Mouse (Mus musculus) limb, embryonic 12.5 days (tissue): Measurements from ENCODE around the gene Gal3st2b. TPM values are rescaled to one million over a fixed set of nuclear protein-coding genes. Genes with fewer than 3 reads are reported as not detected.
"Not testable (repeated sequence)": the region's sequence is repeated elsewhere in the genome, so short reads cannot be mapped to it uniquely, and the experiment has no call there.

Experiments used
- ATAC-seq: fragments of 200-750 bp; cut with Nextera tagmentation; 2 replicates; pipeline ENCODE4 v1.8.0; 2017; ENCODE audit warnings: low read depth, moderate TSS enrichment; ENCODE audit not compliant: insufficient number of reproducible peaks, insufficient read depth, low FRiP score, low TSS enrichment
- H3K27ac ChIP-seq: fragments of 300-500 bp; sonication (generic); 2 replicates; pipeline ENCODE4 v1.5.1; 2016; ENCODE audit warnings: mild to moderate bottlenecking, moderate library complexity
- H3K27me3 ChIP-seq: fragments of 300-500 bp; sonication (generic); 2 replicates; pipeline ENCODE4 v1.6.1; 2016; ENCODE audit warnings: mild to moderate bottlenecking, moderate library complexity
- H3K36me3 ChIP-seq: fragments of 300-500 bp; sonication (generic); 2 replicates; pipeline ENCODE4 v1.6.1; 2016; ENCODE audit warnings: mild to moderate bottlenecking, moderate library complexity
- H3K4me1 ChIP-seq: fragments of 300-500 bp; sonication (generic); replicated peaks from 2 replicates; pipeline ENCODE4 v1.6.1; 2016
- H3K4me2 ChIP-seq: fragments of 300-500 bp; sonication (generic); 2 replicates; pipeline ENCODE4 v1.6.1; 2016; ENCODE audit warnings: mild to moderate bottlenecking, moderate library complexity
- H3K4me3 ChIP-seq: fragments of 300-500 bp; sonication (generic); replicated peaks from 2 replicates; pipeline ENCODE4 v1.5.1; 2016; ENCODE audit warnings: mild to moderate bottlenecking
- H3K9ac ChIP-seq: fragments of 300-500 bp; sonication (generic); replicated peaks from 2 replicates; pipeline ENCODE4 v1.6.1; 2016; ENCODE audit warnings: mild to moderate bottlenecking, moderate library complexity
- H3K9me3 ChIP-seq: fragments of 300-500 bp; sonication (generic); 2 replicates; pipeline ENCODE4 v1.6.1; 2016; ENCODE audit warnings: mild to moderate bottlenecking, moderate library complexity
- WGBS: fragments of 180-500 bp; shearing (Covaris S2); methylation state at CpG from one replicate; pipeline ENCODE4 v1.1.7; 2016; 5-methylcytosine and 5-hydroxymethylcytosine counted together
- polyA plus RNA-seq: library from polyadenylated mRNA; unstranded; fragments of >200 nt; fragmentation: Nextera tagmentation; extraction: Ambion mirVana; gene quantifications from 2 replicates; pipeline ENCODE4 v1.2.1, GENCODE M21; 2016

Gene Gal3st2b
- polyA plus RNA-seq, 1 experiment from 2014 or later, result not detected

- not testable (repeated sequence) for H3K9me3 ChIP-seq, H3K9ac ChIP-seq, ATAC-seq, H3K4me2 ChIP-seq, H3K27ac ChIP-seq, H3K36me3 ChIP-seq, H3K27me3 ChIP-seq, H3K4me1 ChIP-seq, H3K4me3 ChIP-seq
- 65% methylated on average over 3 of the region's 3 CpGs for WGBS
Observed at GRCm38 (mm10) chr1:93919321-93919720, 1.2 kb downstream of the Gal3st2b start.

- ATAC-seq, H3K9me3 ChIP-seq, H3K4me2 ChIP-seq, H3K27ac ChIP-seq, H3K36me3 ChIP-seq, H3K4me1 ChIP-seq, H3K27me3 ChIP-seq, H3K4me3 ChIP-seq, H3K9ac ChIP-seq: not testable (repeated sequence)
- 87% methylated on average over 3 of the region's 3 CpGs for WGBS
Observed at GRCm38 (mm10) chr1:93922609-93923008, 4.5 kb downstream of the Gal3st2b start.

- WGBS, result 45% methylated on average over 2 of the region's 2 CpGs
- not testable (repeated sequence) for ATAC-seq
Observed at GRCm38 (mm10) chr1:93923098-93923497, 5.0 kb downstream of the Gal3st2b start.

GRCm38 (mm10) chr1:93935378-93935777 is 17.3 kb downstream of the Gal3st2b start:
- H3K36me3 ChIP-seq, H3K9ac ChIP-seq, H3K4me2 ChIP-seq, H3K27ac ChIP-seq, H3K9me3 ChIP-seq, H3K27me3 ChIP-seq, H3K4me3 ChIP-seq, ATAC-seq, H3K4me1 ChIP-seq: not testable (repeated sequence)
- WGBS, result 88% methylated on average over 1 of the region's 1 CpGs

More at GRCm38 (mm10) chr1:93923098-93923497, 5.0 kb downstream of the Gal3st2b start:
- H3K4me2 ChIP-seq, H3K36me3 ChIP-seq, H3K4me1 ChIP-seq, H3K9ac ChIP-seq, H3K4me3 ChIP-seq, H3K9me3 ChIP-seq, H3K27me3 ChIP-seq, H3K27ac ChIP-seq: not testable (repeated sequence)

GRCm38 (mm10) chr1:93937807-93938206 is 19.7 kb downstream of the Gal3st2b start:
- not testable (repeated sequence) for H3K4me3 ChIP-seq, H3K36me3 ChIP-seq, ATAC-seq, H3K27me3 ChIP-seq, H3K9me3 ChIP-seq, H3K9ac ChIP-seq, H3K4me1 ChIP-seq, H3K4me2 ChIP-seq, H3K27ac ChIP-seq
- WGBS, result 60% methylated on average over 1 of the region's 1 CpGs

- H3K9ac ChIP-seq, H3K4me2 ChIP-seq, ATAC-seq, H3K36me3 ChIP-seq, H3K9me3 ChIP-seq, H3K4me3 ChIP-seq, H3K27me3 ChIP-seq, H3K27ac ChIP-seq, H3K4me1 ChIP-seq: not testable (repeated sequence)
- 87% methylated on average over 7 of the region's 7 CpGs for WGBS
Observed at GRCm38 (mm10) chr1:93938415-93938814, 20.3 kb downstream of the Gal3st2b start.

GRCm38 (mm10) chr1:93949087-93949486 is 31.0 kb downstream of the Gal3st2b start:
- H3K4me3 ChIP-seq, H3K9ac ChIP-seq, H3K4me2 ChIP-seq, H3K27ac ChIP-seq, H3K4me1 ChIP-seq, H3K9me3 ChIP-seq, H3K36me3 ChIP-seq, ATAC-seq, H3K27me3 ChIP-seq: not testable (repeated sequence)
- WGBS, result no CpG with 5 or more reads among the region's 11 CpGs

GRCm38 (mm10) chr1:93966489-93966888 is 48.4 kb downstream of the Gal3st2b start:
- ATAC-seq, H3K4me2 ChIP-seq, H3K27ac ChIP-seq, H3K4me3 ChIP-seq, H3K9ac ChIP-seq, H3K9me3 ChIP-seq, H3K36me3 ChIP-seq, H3K27me3 ChIP-seq, H3K4me1 ChIP-seq: not testable (repeated sequence)
- no CpG with 5 or more reads among the region's 1 CpGs for WGBS

GRCm38 (mm10) chr1:93970380-93970779 is 52.3 kb downstream of the Gal3st2b start:
- H3K9ac ChIP-seq, H3K9me3 ChIP-seq, H3K27ac ChIP-seq, H3K4me1 ChIP-seq, H3K4me2 ChIP-seq, H3K4me3 ChIP-seq, ATAC-seq, H3K36me3 ChIP-seq, H3K27me3 ChIP-seq: not testable (repeated sequence)
- WGBS, result 42% methylated on average over 3 of the region's 5 CpGs

- H3K4me1 ChIP-seq, H3K9ac ChIP-seq, H3K9me3 ChIP-seq, H3K4me2 ChIP-seq, H3K36me3 ChIP-seq, H3K4me3 ChIP-seq, H3K27ac ChIP-seq, H3K27me3 ChIP-seq, ATAC-seq: not testable (repeated sequence)
- WGBS, result no CpG with 5 or more reads among the region's 4 CpGs
Observed at GRCm38 (mm10) chr1:93970797-93971196, 52.7 kb downstream of the Gal3st2b start.

GRCm38 (mm10) chr1:93975764-93976163 is 57.7 kb downstream of the Gal3st2b start:
- 91% methylated on average over 2 of the region's 4 CpGs for WGBS
- not testable (repeated sequence) for H3K9ac ChIP-seq, H3K4me2 ChIP-seq, H3K4me3 ChIP-seq, H3K36me3 ChIP-seq, H3K9me3 ChIP-seq, H3K27ac ChIP-seq, H3K4me1 ChIP-seq, ATAC-seq, H3K27me3 ChIP-seq

- H3K27me3 ChIP-seq, H3K27ac ChIP-seq, H3K4me2 ChIP-seq, ATAC-seq, H3K9ac ChIP-seq, H3K4me3 ChIP-seq, H3K9me3 ChIP-seq, H3K4me1 ChIP-seq, H3K36me3 ChIP-seq: not testable (repeated sequence)
- WGBS, result no CpG with 5 or more reads among the region's 7 CpGs
Observed at GRCm38 (mm10) chr1:93978287-93978686, 60.2 kb downstream of the Gal3st2b start.
